In genomic region chr8:35974323-35975029, GRCm38 (mm10) we compare ENCODE assay signal across 13 mouse cellular contexts.
DNase-seq lines count a peak whose midpoint lies in the region; ATAC-seq lines count a peak whose summit lies in the region.
"Had no signal": no experiment of that assay in that cellular context is flagged by ENCODE, and none has a peak within 500 bp of the region (broad histone marks: within the 10 kb centered on the region; RNA-seq: fewer than 3 reads in every experiment).

No protein-coding gene starts in this region.

- no peak overlapping the region for H3K9ac ChIP-seq in intestine, embryonic 16.5 days (ENCODE audit: low read depth, low read length)
- no peak overlapping the region for H3K9ac ChIP-seq in intestine, embryonic 15.5 days
- no peak overlapping the region for H3K9ac ChIP-seq in limb, embryonic 13.5 days

- no peaks in the 10 kb centered on the region for H3K9me3 ChIP-seq in intestine, embryonic 16.5 days (ENCODE audit: control insufficient read depth, low read length)
- no peaks in the 10 kb centered on the region for H3K9me3 ChIP-seq in intestine, embryonic 15.5 days
- H3K9me3 ChIP-seq in limb, embryonic 13.5 days, result no peaks in the 10 kb centered on the region
- H3K9me3 ChIP-seq: forebrain, embryonic 10.5 days had no signal

- ATAC-seq in intestine, embryonic 16.5 days, result no peak
- no peak for ATAC-seq in intestine, embryonic 15.5 days
- ATAC-seq in limb, embryonic 13.5 days (ENCODE audit: low FRiP score, low read depth), result peak; percentile 59

- peak overlapping the region; percentile 28; the same call in 1 of the 2 replicates for H3K27ac ChIP-seq in intestine, embryonic 16.5 days (ENCODE audit: low read length)
- H3K27ac ChIP-seq in intestine, embryonic 15.5 days, result no peak overlapping the region
- peak overlapping the region; percentile 65; the same call in 1 of the 2 replicates for H3K27ac ChIP-seq in limb, embryonic 13.5 days
- H3K27ac ChIP-seq: forebrain, embryonic 10.5 days had no signal

- no peaks in the 10 kb centered on the region for H3K36me3 ChIP-seq in intestine, embryonic 16.5 days (ENCODE audit: control insufficient read depth, insufficient read depth, low read length)
- H3K36me3 ChIP-seq in intestine, embryonic 15.5 days, result no peaks in the 10 kb centered on the region
- no peaks in the 10 kb centered on the region for H3K36me3 ChIP-seq in limb, embryonic 13.5 days
- H3K36me3 ChIP-seq: forebrain, embryonic 10.5 days had no signal

- H3K4me2 ChIP-seq in intestine, embryonic 16.5 days (ENCODE audit: low read depth, low read length), result no peak overlapping the region
- H3K4me2 ChIP-seq in intestine, embryonic 15.5 days (replicated peaks), result no peak overlapping the region
- no peak overlapping the region for H3K4me2 ChIP-seq in limb, embryonic 13.5 days (replicated peaks)

- H3K4me3 ChIP-seq in intestine, embryonic 16.5 days (ENCODE audit: low read length), result no peak overlapping the region
- H3K4me3 ChIP-seq in intestine, embryonic 15.5 days (replicated peaks), result no peak overlapping the region
- H3K4me3 ChIP-seq in limb, embryonic 13.5 days, result no peak overlapping the region
- H3K4me3 ChIP-seq: forebrain, embryonic 10.5 days; myocyte had no signal

- 58% methylated on average over 10 of the region's 10 CpGs for WGBS in intestine, embryonic 16.5 days
- WGBS in intestine, embryonic 15.5 days, result 62% methylated on average over 10 of the region's 10 CpGs
- 53% methylated on average over 10 of the region's 10 CpGs for WGBS in limb, embryonic 13.5 days

- DNase-seq in NIH3T3 (ENCODE audit: low read depth), result peak; percentile 9
- DNase-seq in adrenal gland, postnatal 36 days, result peak; percentile 24 to 42
- DNase-seq in left cerebral cortex, adult 9 months (ENCODE audit: low spot score in 2 of 2), result no peak
- no peak for DNase-seq in right cerebral cortex, postnatal 25 days
- DNase-seq: cerebellum, adult 11-12 months; gastrocnemius, postnatal 36 days; heart, postnatal 36 days; retina, postnatal 1 day had no signal

- H3K4me1 ChIP-seq in intestine, embryonic 16.5 days (ENCODE audit: control insufficient read depth, insufficient read depth, low read length), result 0 out of 2 replicates have a peak, but pooled peaks cover 4% of the 10 kb centered on the region
- H3K4me1 ChIP-seq in intestine, embryonic 15.5 days (replicated peaks), result no peaks in the 10 kb centered on the region
- H3K4me1 ChIP-seq in limb, embryonic 13.5 days, result peaks cover 22% of the 10 kb centered on the region; the same call in 1 of the 2 replicates
- H3K4me1 ChIP-seq: forebrain, embryonic 10.5 days had no signal

- H3K27me3 ChIP-seq in intestine, embryonic 16.5 days (replicated peaks; ENCODE audit: control insufficient read depth, insufficient read depth, low read length), result no peaks in the 10 kb centered on the region
- H3K27me3 ChIP-seq in intestine, embryonic 15.5 days (replicated peaks), result no peaks in the 10 kb centered on the region
- H3K27me3 ChIP-seq in limb, embryonic 13.5 days, result no peaks in the 10 kb centered on the region

Comparison
In these comparisons a context has a peak if more than half of its experiments do, and no peak if none do; other contexts are left out.
1. DNase-seq: peak in NIH3T3 (single experiment) and adrenal gland, postnatal 36 days (2 of 2); none in left cerebral cortex, adult 9 months (0 of 2) and right cerebral cortex, postnatal 25 days (single experiment).